Mouse (Mus musculus) intestine, embryonic 16.5 days (tissue): Measurements from ENCODE around the gene Apol7e. TPM values are rescaled to one million over a fixed set of nuclear protein-coding genes. Genes with fewer than 3 reads are reported as not detected.

Experiments
- ATAC-seq: fragments of 200-750 bp; cut with Nextera tagmentation; 2 replicates; pipeline ENCODE4 v1.8.0; 2017; ENCODE audit warnings: moderate TSS enrichment, moderate library complexity
- H3K27ac ChIP-seq: fragments of 300-500 bp; sonication (generic); 2 replicates; pipeline ENCODE4 v1.5.1; 2014; ENCODE audit warnings: mild to moderate bottlenecking, low read length
- H3K27me3 ChIP-seq: fragments of 300-500 bp; sonication (generic); replicated peaks from 2 replicates; pipeline ENCODE4 v1.6.1; 2014; ENCODE audit warnings: low read length, control low read depth, mixed read lengths; ENCODE audit not compliant: control insufficient read depth, insufficient read depth
- H3K36me3 ChIP-seq: fragments of 300-500 bp; sonication (generic); 2 replicates; pipeline ENCODE4 v1.6.1; 2014; ENCODE audit warnings: low read length, control low read depth; ENCODE audit not compliant: control insufficient read depth, insufficient read depth
- H3K4me1 ChIP-seq: fragments of 300-500 bp; sonication (generic); 2 replicates; pipeline ENCODE4 v1.6.1; 2014; ENCODE audit warnings: low read length, control low read depth, mixed read lengths; ENCODE audit not compliant: control insufficient read depth, insufficient read depth
- H3K4me2 ChIP-seq: fragments of 300-500 bp; sonication (generic); 2 replicates; pipeline ENCODE4 v1.6.1; 2014; ENCODE audit warnings: low read depth, low read length, control low read depth
- H3K4me3 ChIP-seq: fragments of 300-500 bp; sonication (generic); 2 replicates; pipeline ENCODE4 v1.5.1; 2014; ENCODE audit warnings: mild to moderate bottlenecking, low read length
- H3K9ac ChIP-seq: fragments of 300-500 bp; sonication (generic); 2 replicates; pipeline ENCODE4 v1.6.1; 2014; ENCODE audit warnings: low read depth, low read length
- H3K9me3 ChIP-seq: fragments of 300-500 bp; sonication (generic); 2 replicates; pipeline ENCODE4 v1.6.1; 2016; ENCODE audit warnings: low read length, control low read depth; ENCODE audit not compliant: control insufficient read depth
- WGBS: fragments of 180-500 bp; shearing (Covaris S2); extraction: QIAGEN DNeasy Blood & Tissue Kit; methylation state at CpG from one replicate; pipeline ENCODE4 v1.1.7; 2014; 5-methylcytosine and 5-hydroxymethylcytosine counted together
- polyA plus RNA-seq: library from polyadenylated mRNA; unstranded; fragments of >200 nt; fragmentation: Nextera tagmentation; extraction: Ambion mirVana; gene quantifications from 2 replicates; pipeline ENCODE4 v1.2.1, GENCODE M21; 2015

Gene Apol7e
- polyA plus RNA-seq, 1 experiment from 2014 or later = 0.70 TPM

- WGBS = 63% methylated on average over 13 of the region's 13 CpGs
- no peaks in the 10 kb centered on the region for H3K4me1 ChIP-seq
- H3K27me3 ChIP-seq = no peaks in the 10 kb centered on the region
- no peak for ATAC-seq
- no peak overlapping the region for H3K9ac ChIP-seq
- H3K27ac ChIP-seq = peak overlapping the region; percentile 39
- no peak overlapping the region for H3K4me3 ChIP-seq
- H3K9me3 ChIP-seq = no peaks in the 10 kb centered on the region
- peaks cover 80% of the 10 kb centered on the region for H3K36me3 ChIP-seq
- H3K4me2 ChIP-seq = no peak overlapping the region
Measured at GRCm38 (mm10) chr15:77764391-77765006, 65.8 kb downstream of the Apol7e start.

GRCm38 (mm10) chr15:77765484-77766093, 66.9 kb downstream of the Apol7e start:
- no peak overlapping the region for H3K27ac ChIP-seq
- ATAC-seq = no peak

GRCm38 (mm10) chr15:77766981-77767380, 68.3 kb downstream of the Apol7e start:
- Histone ChIP-seq H3K36me3 (peaks cover 73% of the 10 kb centered on the region), H3K27me3 (no peaks in the 10 kb centered on the region), H3K4me3 (no peak overlapping the region), H3K4me2 (no peak overlapping the region), H3K4me1 (no peaks in the 10 kb centered on the region), H3K9me3 (no peaks in the 10 kb centered on the region), H3K9ac (no peak overlapping the region), H3K27ac (no peak overlapping the region)
- no peak for ATAC-seq
- 92% methylated on average over 11 of the region's 11 CpGs for WGBS

More at GRCm38 (mm10) chr15:77765484-77766093, 66.9 kb downstream of the Apol7e start:
- no peaks in the 10 kb centered on the region for H3K27me3 ChIP-seq
- 86% methylated on average over 16 of the region's 16 CpGs for WGBS
- peaks cover 79% of the 10 kb centered on the region for H3K36me3 ChIP-seq
- H3K4me3 ChIP-seq = no peak overlapping the region
- H3K9ac ChIP-seq = no peak overlapping the region
- no peak overlapping the region for H3K4me2 ChIP-seq
- H3K9me3 ChIP-seq = no peaks in the 10 kb centered on the region
- no peaks in the 10 kb centered on the region for H3K4me1 ChIP-seq

Other genes with a start within 250 kb of the Apol7e start
- 0.21 and 0.23 TPM in 2 replicates for gene Apol10a, start 221.8 kb upstream of the Apol7e start, polyA plus RNA-seq
- not detected in 2 replicates for gene Apol11a, start 190.6 kb upstream of the Apol7e start, polyA plus RNA-seq
- gene Apol7c, start 165.5 kb upstream of the Apol7e start, polyA plus RNA-seq = 5.3 and 5.7 TPM in 2 replicates
- not detected in 2 replicates for gene 1700025B11Rik, start 137.0 kb upstream of the Apol7e start, polyA plus RNA-seq
- gene Apol10b, start 102.7 kb upstream of the Apol7e start, polyA plus RNA-seq = 0.47 and 0.55 TPM in 2 replicates
- not detected in 2 replicates for gene Gm36245, start 99.6 kb upstream of the Apol7e start, polyA plus RNA-seq
- 0.17 TPM in 1 of 2 replicates, not detected in the other for gene Apol11b, start 55.6 kb upstream of the Apol7e start, polyA plus RNA-seq
- gene Apol9b, start 30.2 kb downstream of the Apol7e start, polyA plus RNA-seq = 0.11 and 0.13 TPM in 2 replicates
- 0.21 and 0.34 TPM in 2 replicates for gene Apol8, start 58.1 kb downstream of the Apol7e start, polyA plus RNA-seq
- 39.1 and 43.8 TPM in 2 replicates for gene Myh9, start 143.3 kb downstream of the Apol7e start, polyA plus RNA-seq
- gene Txn2, start 230.1 kb downstream of the Apol7e start, polyA plus RNA-seq = 357 and 388 TPM in 2 replicates